Mouse (Mus musculus) gastrocnemius, adult 8-10 months (tissue): ENCODE data around the gene Zfp2. TPM values are rescaled to one million over a fixed set of nuclear protein-coding genes. Genes with fewer than 3 reads are reported as not detected.

Source experiments
- DNase-seq, 2 experiments: peaks; one replicate each; pipeline ENCODE4 v3.0.0; 2022; ENCODE audit warnings: low spot score in 2 of 2
- total RNA-seq, 4 experiments: library from RNA; stranded (reverse); gene quantifications; 2 replicates each; pipeline ENCODE4 v1.2.4; 2022

The Zfp2 gene
- total RNA-seq, 4 experiments from 2014 or later: 3.8 to 4.8 (median 4.2) TPM

GRCm38 (mm10) chr11:50878641-50879040 lies 37.3 kb downstream of the Zfp2 start:
- DNase-seq: no peak

GRCm38 (mm10) chr11:50850989-50851601 lies 64.9 kb downstream of the Zfp2 start:
- no peak for DNase-seq

- DNase-seq: no peak
These were observed 65.7 kb downstream of the Zfp2 start, which contains the start of gene Grm6 for GRCm38 (mm10) chr11:50850177-50850735. TSS of gene Grm6 (plus strand) at chr11:50850685.

- no peak for DNase-seq
These were observed 66.7 kb downstream of the Zfp2 start for GRCm38 (mm10) chr11:50849310-50849709.

Other genes with a start within 250 kb of the Zfp2 start
- 1 to 10 TPM; 3.1 to 4.4 (median 3.6) TPM for gene Zfp354c, start 88.4 kb downstream of the Zfp2 start, total RNA-seq
- 1 to 10 TPM; 2.1 to 2.4 (median 2.2) TPM for gene Zfp879, start 74.6 kb downstream of the Zfp2 start, total RNA-seq
- gene Grm6, start 65.5 kb downstream of the Zfp2 start, total RNA-seq: not detected
- 1 to 10 TPM; 1.8 to 2.1 (median 1.9) TPM for gene Zfp454, start 28.5 kb downstream of the Zfp2 start, total RNA-seq
- 1 to 10 TPM; 1.6 to 2.3 (median 2.2) TPM for gene Zfp354b, start 15.5 kb upstream of the Zfp2 start, total RNA-seq
- gene 4933414I15Rik, start 27.6 kb upstream of the Zfp2 start, total RNA-seq: not detected
- not detected for gene Prop1, start 37.6 kb upstream of the Zfp2 start, total RNA-seq
- gene Olfr1378, start 50.4 kb upstream of the Zfp2 start, total RNA-seq: not detected
- gene Olfr1377, start 65.8 kb upstream of the Zfp2 start, total RNA-seq: not detected
- gene Olfr51, start 87.4 kb upstream of the Zfp2 start, total RNA-seq: not detected
- not detected for gene Olfr54, start 98.1 kb upstream of the Zfp2 start, total RNA-seq
- gene Olfr1375, start 131.9 kb upstream of the Zfp2 start, total RNA-seq: not detected
- gene Zfp354a, start 143.1 kb upstream of the Zfp2 start, total RNA-seq: 1 to 10 TPM; 3.3 to 4.7 (median 3.5) TPM